Mouse (Mus musculus) embryo, embryonic 11.5 days (tissue): ENCODE measurements around the gene 1300017J02Rik.

Experiments
- DNase-seq: peaks from one replicate; pipeline ENCODE4 v3.0.0-alpha.2; 2012; ENCODE audit warnings: low read depth, low spot score

1300017J02Rik gene

GRCm38 (mm10) chr9:103271104-103271503 lies 33.8 kb downstream of the 1300017J02Rik start:
- no peak for DNase-seq

DNA sequence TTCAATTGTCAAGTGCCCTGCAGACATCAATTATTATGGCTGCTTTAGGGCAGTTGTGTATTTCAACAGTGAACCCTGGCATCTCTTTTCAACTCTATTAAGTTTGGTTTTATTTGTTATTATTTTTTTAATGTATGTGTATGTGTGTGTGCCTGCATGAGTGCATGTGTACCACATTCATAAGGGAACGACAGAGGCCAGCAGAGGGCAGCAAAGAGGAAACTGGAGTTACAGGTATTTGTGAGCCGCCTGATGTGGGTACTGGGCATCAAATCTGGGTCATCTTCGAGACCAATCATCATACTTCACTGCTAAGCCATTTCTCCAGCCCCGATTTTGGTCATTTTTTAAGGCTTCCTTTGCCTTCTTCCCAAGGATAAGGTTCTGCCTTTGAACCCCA lies 39.1 kb downstream of the 1300017J02Rik start:
- DNase-seq: no peak

GRCm38 (mm10) chr9:103252906-103253305 lies 52.0 kb downstream of the 1300017J02Rik start:
- DNase-seq: no peak

DNA sequence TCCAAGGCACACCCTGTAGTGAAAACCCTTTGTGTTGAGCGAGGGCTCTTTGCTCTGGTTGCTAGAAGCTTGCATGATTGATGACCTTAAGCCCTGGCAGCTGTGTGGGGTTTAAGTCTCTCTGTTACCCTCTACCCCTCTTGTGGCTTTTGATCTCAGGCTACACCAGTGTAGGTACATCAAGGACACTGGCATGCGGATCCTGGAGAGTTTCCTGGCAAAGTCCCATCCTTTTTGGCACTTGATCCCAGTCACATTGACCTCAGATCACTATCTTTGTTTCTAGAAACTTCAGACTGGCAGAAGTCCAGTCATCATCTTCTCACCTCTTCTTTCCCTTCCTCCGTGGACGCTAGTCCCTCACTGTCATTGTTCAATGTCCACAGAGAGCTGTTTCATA lies 56.3 kb downstream of the 1300017J02Rik start:
- no peak for DNase-seq

- no peak for DNase-seq
Observed at GRCm38 (mm10) chr9:103246526-103247168, 58.2 kb downstream of the 1300017J02Rik start.

DNA sequence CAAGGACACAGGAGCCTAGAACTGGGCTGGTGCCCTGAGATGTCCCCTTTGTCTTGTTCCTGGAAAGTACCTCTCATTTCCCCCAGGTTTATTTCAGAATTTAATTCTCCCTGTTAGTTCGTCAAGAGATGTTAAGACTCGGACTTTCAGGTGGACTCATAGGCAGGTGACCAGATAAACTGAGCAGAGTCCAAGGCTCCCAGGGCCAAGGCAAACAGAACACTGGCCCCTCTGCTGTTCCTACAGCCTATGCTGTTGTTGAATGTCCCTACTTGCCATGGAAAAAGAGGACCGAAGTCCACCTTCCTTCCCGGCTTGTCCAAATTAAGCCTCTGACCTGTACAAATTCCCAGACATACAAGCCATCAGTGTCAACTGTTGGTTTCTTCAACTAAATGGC lies 61.2 kb downstream of the 1300017J02Rik start:
- no peak for DNase-seq

DNA sequence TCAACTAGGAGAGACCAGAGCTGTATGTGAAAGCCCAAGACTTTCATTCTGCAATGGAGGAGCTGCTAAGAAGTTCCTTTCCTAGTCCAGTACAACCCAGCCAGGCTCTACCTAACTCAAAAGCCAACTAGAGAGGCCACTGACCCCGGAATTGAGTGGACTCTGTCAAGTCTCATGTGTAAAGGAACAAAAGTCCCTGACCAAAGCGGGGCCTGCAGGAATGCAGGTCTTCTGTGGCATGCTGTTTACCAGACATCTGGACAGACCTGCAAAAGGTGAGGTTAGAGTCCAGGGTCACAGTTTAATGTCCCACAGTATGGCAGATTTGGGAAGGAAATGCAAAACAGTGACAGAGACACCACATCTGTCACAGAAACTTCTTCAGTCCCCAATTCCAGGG lies 63.7 kb downstream of the 1300017J02Rik start:
- DNase-seq: no peak

DNA sequence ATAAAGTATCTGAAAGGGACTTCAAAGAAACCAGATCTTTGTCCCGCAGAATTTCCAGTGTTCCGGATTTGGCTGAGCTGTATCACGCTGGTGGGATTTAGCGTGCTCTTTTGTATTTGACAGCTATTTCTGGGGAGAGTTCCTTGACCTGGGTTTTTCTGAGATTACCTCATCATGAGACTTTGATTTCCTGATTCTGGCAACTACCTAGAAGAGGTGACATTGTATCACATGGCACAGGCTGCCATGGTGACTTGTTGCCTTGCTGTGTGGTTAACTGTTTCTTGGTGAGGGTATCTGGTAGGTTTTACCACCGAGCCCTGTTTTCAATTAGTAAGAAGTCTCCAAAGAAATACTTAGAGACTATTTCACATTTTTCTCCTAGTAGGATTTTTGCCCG lies 65.4 kb downstream of the 1300017J02Rik start:
- no peak for DNase-seq

DNA sequence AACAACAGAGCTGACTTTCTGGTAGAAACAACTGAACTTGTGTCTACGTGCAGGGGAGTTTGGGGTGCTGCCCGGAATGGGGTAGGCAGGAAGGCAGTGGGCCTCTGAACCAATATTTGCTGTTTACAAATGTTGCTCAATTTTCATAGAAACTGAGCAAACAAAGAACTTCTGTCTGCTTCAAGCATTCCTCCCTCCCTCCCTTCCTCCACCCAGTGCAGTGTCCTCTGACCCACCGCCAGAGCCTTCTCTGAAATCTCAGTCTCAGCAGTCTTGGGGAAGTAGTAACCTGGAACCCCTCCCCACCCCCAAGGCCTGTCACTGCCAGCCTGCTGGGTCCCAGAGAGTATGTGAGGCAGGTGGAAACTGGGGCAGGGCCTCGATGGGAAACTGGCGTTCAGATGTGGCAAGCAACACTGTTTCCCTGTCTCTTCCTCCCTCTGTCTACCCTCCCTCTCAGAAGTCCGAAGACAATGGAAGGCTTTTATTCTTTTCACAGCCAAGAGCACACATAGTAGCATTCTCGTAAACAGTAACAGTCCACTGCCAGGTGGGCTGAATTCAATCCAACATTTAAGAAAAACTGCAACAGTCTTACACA lies 70.2 kb downstream of the 1300017J02Rik start:
- DNase-seq: no peak

DNA sequence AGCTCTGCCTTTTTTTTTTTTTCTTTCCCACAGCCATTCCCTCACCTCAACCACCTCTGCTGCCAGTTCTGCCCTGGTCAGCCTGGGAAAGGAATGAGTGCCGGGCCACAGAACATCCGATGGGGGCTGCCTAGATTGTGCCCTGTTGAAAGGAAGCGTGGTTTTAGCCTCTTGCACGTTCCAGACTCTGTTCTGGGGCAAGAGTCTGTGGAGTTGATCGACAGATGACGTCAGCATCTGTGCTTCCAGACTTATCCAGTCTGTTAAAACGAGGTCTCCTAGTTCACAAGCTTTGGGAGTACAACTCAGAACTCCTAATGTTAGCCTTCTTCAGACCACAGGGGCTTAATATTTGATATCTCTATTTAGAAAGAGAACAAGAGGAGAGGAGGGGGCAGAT lies 70.8 kb downstream of the 1300017J02Rik start:
- DNase-seq: no peak

- no peak for DNase-seq
Observed at GRCm38 (mm10) chr9:103233006-103233395, 71.9 kb downstream of the 1300017J02Rik start.

DNA sequence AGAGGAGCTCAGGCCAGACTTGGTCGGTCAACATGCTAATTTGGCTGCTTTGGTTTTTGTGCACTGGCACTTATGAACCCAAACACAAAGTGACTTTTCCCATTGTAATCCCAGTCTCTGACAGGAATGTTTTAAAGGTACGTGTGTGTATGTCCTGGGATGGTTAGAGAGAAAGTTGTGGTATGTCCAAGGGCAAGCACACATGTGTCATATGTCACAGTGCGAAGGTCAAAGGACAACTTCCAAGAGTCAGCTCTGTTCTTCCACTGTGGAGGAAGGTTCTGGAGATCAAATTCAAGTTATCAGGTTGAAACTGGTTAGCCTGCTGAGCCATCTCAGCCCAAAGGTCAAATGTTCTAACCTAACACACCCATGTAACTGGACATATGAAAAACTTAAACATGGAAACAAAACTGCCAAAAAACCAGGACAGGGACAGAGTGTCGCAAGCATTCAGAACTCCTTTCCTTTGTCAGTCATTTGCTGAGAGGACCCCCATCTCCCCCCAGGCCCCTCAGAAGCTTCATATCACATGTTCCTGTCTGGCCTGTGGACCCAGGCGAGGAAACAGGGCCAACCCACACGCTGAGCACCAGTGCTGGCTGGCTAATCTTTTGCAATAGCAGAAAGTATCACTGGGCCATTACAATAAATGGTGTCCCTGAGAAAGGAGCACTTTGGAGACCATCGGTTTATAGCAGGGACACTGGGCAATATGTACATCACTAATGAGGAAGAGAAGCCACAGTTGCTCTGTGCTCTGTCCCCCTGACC lies 72.5 kb downstream of the 1300017J02Rik start:
- no peak for DNase-seq

DNA sequence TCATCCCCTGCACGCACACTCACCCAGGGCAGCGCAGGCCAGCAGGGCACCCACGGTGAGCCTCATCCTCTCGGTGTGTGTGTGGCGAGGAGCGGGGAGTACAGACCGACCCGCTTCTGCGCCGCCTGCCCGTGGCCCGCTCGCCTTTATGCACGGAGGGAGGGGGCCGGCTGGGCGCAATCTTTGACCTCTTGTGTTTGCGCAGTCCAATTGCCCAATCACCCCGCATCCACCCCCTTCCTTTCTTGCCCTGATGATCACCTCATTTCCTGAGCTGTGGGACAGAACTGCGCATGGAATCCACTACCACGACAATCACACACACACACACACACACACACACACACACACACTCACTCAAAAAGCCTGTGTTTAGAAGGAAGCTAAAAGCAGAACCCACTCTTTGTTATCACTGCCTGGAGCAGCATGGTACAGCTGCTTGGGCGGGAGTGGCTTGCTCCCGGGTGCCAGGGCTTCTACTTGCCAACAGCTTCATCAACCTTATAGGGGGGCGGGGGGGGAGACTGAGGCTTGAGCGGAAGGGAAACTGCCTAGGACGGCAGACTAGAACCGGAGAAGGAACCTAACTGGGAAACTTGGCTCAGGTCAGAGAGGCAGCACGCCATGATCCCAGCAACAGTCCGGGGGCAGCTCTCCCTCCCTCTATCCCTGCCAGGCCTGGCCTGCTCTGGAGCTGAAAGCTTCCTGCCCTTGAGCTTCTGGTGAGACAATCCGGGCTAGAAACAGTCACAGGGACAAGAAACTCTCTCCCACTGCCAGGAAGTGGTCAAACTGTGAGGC lies 74.5 kb downstream of the 1300017J02Rik start, which contains the start of the genes Gm20425 and Trf:
Gm20425 (minus strand) TSS at position 157 of the 801 bp plus-strand sequence.
Trf (minus strand) TSS at position 294 of the 801 bp plus-strand sequence.
- no peak for DNase-seq

DNA sequence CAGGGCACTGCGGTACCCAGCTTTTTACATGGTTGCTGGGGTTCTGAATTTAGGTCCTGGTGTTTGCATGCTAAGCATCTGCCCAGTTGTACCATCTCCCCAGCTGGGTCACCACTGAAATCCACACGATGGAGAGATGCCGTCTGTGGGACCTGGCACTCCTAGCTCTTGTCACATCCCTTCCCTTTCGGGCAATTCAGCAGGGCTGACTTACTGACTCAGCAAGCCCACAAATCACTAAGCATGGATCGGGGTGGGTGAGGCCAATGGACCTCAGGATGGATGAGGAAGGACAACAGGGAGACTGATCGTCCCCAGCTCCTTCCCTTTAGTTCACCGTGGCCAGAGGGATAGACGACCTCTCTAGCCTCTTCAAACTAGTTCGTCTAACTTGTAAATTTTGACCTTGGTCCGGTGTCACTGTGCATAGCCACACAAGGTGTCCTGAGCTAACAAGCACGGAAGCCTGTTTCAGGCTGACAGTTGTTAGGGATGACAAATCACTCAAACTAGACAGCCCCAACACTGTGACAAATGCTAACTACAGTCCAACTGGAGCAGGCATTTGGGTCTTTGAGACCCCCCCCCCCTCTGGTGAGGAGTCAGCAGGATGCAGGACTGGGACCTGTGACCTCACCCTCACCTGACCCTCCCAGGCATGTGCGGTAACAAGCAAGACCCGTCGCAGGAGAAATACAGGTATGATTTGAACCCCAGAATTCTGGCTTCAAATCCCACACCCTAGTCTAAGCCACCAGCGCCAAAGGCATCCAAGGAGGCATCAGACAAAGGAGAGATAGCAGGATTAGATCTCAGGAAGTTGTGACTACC lies 75.6 kb downstream of the 1300017J02Rik start:
- DNase-seq: no peak

- no peak for DNase-seq
Observed at GRCm38 (mm10) chr9:103228370-103229003, 76.4 kb downstream of the 1300017J02Rik start.

- no peak for DNase-seq
Observed at GRCm38 (mm10) chr9:103227760-103228159, 77.1 kb downstream of the 1300017J02Rik start.

DNA sequence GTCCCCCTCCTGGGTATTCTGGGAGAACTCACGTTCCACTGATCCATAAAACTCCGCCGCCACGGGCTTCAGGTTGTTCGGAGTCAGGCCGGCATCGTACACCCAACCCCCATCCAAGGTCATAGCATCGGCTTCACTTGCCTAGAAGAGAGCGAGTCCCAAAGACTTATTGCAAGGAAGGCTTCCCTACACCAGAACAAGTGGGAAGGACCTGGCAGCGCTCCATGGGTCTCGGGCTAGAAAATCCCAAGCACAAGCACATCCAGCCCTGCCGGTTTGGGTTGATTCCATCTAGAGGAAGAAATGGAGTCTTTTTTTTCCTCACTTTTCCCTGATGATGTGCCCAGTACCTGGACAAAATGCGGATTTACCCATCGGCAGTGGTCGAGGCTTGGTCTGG lies 78.1 kb downstream of the 1300017J02Rik start:
- no peak for DNase-seq

DNA sequence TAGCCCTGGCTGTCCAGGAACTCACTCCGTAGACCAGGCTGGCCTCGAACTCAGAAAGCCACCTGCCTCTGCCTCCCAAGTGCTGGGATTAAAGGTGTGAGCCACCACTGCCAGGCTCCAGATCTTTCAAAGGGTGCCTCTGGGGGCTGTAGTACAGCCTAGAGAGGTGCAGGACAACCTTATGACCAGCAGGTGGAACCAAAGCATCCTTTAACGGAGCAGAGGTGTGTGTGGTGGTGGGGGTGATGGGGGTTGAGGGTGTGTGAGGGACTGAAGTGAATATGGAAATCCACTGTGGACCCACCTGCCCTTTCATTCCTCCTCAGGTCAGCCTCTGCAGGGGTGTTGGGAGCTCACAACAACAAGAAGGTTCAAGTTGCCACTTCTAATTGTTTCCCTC lies 79.4 kb downstream of the 1300017J02Rik start:
- no peak for DNase-seq

GRCm38 (mm10) chr9:103224721-103225120 lies 80.2 kb downstream of the 1300017J02Rik start:
- no peak for DNase-seq

DNA sequence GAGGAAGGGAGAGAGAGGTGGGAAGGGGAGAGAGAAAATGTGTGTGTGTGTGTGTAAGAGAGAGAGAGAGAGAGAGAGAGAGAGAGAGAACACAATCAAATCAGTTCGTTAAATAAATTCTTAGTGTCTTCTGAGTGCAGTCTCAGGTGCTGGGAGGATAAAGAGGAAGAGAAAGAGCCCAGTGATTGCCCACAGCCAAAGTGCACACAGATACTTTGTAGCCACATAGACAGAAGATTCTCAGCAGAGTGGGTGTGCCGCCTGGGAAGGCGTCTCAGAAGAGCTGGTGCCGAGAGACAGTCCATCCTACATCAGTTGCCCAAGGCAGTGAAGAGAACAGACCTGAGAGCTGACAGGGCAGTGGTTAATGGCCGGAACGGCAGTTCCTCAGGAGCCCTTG lies 90.6 kb downstream of the 1300017J02Rik start:
- DNase-seq: no peak
